Mouse (Mus musculus) erythroblast, embryonic 14.5 days (primary cell): Measurements from ENCODE around the gene Tifa.

Experiments used
- GATA1 ChIP-seq: IDR thresholded peaks from 2 replicates; pipeline ENCODE4 v1.6.1; 2012; ENCODE audit warnings: low read length, inconsistent platforms, mixed read lengths
- TAL1 ChIP-seq: IDR thresholded peaks from 3 replicates; pipeline ENCODE4 v1.6.1; 2012; ENCODE audit warnings: low read length, inconsistent platforms, mixed read lengths

- TF ChIP-seq GATA1 (no peak), TAL1 (no peak)
Observed at GRCm38 (mm10) chr3:127764541-127764940, 25.1 kb upstream of the Tifa start.
